Mouse (Mus musculus): ENCODE data around the gene Dennd1c. TPM values are rescaled to one million over a fixed set of nuclear protein-coding genes. Genes with fewer than 3 reads are reported as not detected.

The Dennd1c gene
- polyA plus RNA-seq, 1 experiment from 2014 or later, result 2.2 TPM

GRCm38 (mm10) chr17:57085970-57086757 lies 7.8 kb upstream of the Dennd1c start:
- Histone ChIP-seq H3K27ac (no peak overlapping the region), H3K4me3 (no peak overlapping the region), H3K36me3 (no peaks in the 10 kb centered on the region), H3K27me3 (ENCODE audit: insufficient read depth, poor library complexity, severe bottlenecking) (peaks cover 41% of the 10 kb centered on the region), H3K4me1 (peaks cover 10% of the 10 kb centered on the region), H3K9me3 (no peaks in the 10 kb centered on the region)
- WGBS, result 86% methylated on average over 11 of the region's 11 CpGs
- no peak for DNase-seq (ENCODE audit: low spot score)

GRCm38 (mm10) chr17:57082481-57082880 lies 4.2 kb upstream of the Dennd1c start:
- peaks cover 30% of the 10 kb centered on the region for H3K27me3 ChIP-seq (ENCODE audit: insufficient read depth, poor library complexity, severe bottlenecking)
- H3K9me3 ChIP-seq, result no peaks in the 10 kb centered on the region
- 82% methylated on average over 5 of the region's 5 CpGs for WGBS
- peaks cover 19% of the 10 kb centered on the region for H3K4me1 ChIP-seq
- peaks cover 2% of the 10 kb centered on the region; the same call in 1 of the 2 replicates for H3K36me3 ChIP-seq
- H3K27ac ChIP-seq, result no peak overlapping the region
- no peak for DNase-seq (ENCODE audit: low spot score)
- H3K4me3 ChIP-seq, result no peak overlapping the region

DNA sequence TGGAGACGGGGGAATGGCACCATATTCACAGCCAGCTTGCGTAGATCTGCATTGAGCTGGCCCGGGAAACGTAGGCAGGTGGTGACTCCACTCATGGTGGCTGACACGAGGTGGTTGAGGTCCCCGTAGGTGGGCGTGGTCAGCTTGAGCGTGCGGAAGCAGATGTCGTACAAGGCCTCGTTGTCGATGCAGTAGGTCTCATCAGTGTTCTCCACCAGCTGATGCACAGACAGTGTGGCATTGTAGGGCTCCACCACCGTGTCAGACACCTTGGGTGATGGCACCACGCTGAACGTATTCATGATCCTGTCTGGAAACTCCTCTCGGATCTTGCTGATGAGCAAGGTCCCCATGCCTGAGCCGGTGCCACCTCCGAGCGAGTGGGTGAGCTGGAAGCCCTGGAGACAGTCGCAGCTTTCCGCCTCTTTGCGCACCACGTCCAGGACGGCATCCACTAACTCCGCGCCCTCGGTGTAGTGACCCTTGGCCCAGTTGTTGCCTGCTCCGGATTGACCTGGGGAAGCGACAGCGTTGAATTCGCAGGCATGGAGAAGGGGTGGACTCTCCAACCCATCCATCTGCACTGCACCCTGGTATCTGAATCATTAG lies 3.0 kb upstream of the Dennd1c start:
- DNase-seq (ENCODE audit: low spot score), result no peak
- no peak overlapping the region for H3K4me3 ChIP-seq
- H3K4me1 ChIP-seq, result peaks cover 10% of the 10 kb centered on the region; the same call in 1 of the 2 replicates
- H3K9me3 ChIP-seq, result no peaks in the 10 kb centered on the region
- H3K27me3 ChIP-seq (ENCODE audit: insufficient read depth, poor library complexity, severe bottlenecking), result peaks cover 27% of the 10 kb centered on the region; the same call in 1 of the 2 replicates
- WGBS, result 92% methylated on average over 31 of the region's 31 CpGs
- peaks cover 2% of the 10 kb centered on the region; the same call in 1 of the 2 replicates for H3K36me3 ChIP-seq
- no peak overlapping the region for H3K27ac ChIP-seq

DNA sequence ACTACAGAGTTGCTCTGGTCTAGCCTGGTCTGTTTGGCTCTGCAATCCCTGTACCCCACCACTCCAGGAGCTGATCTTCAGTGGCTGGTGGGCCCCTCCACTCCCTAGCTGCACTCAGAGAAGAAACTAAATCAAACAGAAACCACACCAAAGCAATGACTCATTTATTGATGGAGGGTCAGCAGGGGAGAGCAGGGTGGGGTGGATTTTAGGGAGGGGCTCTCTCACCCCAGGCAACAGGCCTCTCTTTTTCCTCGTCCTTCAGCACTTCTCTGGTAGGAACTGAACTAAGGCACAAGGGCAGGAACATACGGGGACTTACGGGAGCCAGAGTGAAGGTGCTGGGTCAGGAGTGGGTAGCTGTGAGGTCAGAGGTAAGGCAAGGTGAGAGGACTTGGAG lies 1.6 kb upstream of the Dennd1c start:
- Histone ChIP-seq H3K4me3 (no peak overlapping the region), H3K27ac (no peak overlapping the region), H3K27me3 (ENCODE audit: insufficient read depth, poor library complexity, severe bottlenecking) (peaks cover 26% of the 10 kb centered on the region; the same call in 1 of the 2 replicates), H3K4me1 (peaks cover 10% of the 10 kb centered on the region; the same call in 1 of the 2 replicates), H3K9me3 (no peaks in the 10 kb centered on the region), H3K36me3 (peaks cover 2% of the 10 kb centered on the region; the same call in 1 of the 2 replicates)
- 69% methylated on average over 3 of the region's 3 CpGs for WGBS
- no peak for DNase-seq (ENCODE audit: low spot score)

- Histone ChIP-seq H3K4me1 (peaks cover 10% of the 10 kb centered on the region; the same call in 1 of the 2 replicates), H3K4me3 (no peak overlapping the region), H3K27me3 (ENCODE audit: insufficient read depth, poor library complexity, severe bottlenecking) (peaks cover 41% of the 10 kb centered on the region; the same call in 1 of the 2 replicates), H3K9me3 (no peaks in the 10 kb centered on the region), H3K36me3 (peaks cover 2% of the 10 kb centered on the region; the same call in 1 of the 2 replicates), H3K27ac (no peak overlapping the region)
- WGBS, result 57% methylated on average over 3 of the region's 3 CpGs
- no peak for DNase-seq (ENCODE audit: low spot score)
Observed at GRCm38 (mm10) chr17:57076916-57077315, 1.4 kb downstream of the Dennd1c start.

- WGBS, result 8% methylated on average over 11 of the region's 11 CpGs
- Histone ChIP-seq H3K27ac (no peak overlapping the region), H3K27me3 (ENCODE audit: insufficient read depth, poor library complexity, severe bottlenecking) (peaks cover 72% of the 10 kb centered on the region), H3K9me3 (no peaks in the 10 kb centered on the region), H3K4me3 (0 out of 2 replicates have a peak overlapping the region, but pooled peaks have one; percentile 15), H3K4me1 (no peaks in the 10 kb centered on the region; the same call in 1 of the 2 replicates), H3K36me3 (no peaks in the 10 kb centered on the region)
- DNase-seq (ENCODE audit: low spot score), result no peak
Observed at GRCm38 (mm10) chr17:57070699-57071098, 7.6 kb downstream of the Dennd1c start.

DNA sequence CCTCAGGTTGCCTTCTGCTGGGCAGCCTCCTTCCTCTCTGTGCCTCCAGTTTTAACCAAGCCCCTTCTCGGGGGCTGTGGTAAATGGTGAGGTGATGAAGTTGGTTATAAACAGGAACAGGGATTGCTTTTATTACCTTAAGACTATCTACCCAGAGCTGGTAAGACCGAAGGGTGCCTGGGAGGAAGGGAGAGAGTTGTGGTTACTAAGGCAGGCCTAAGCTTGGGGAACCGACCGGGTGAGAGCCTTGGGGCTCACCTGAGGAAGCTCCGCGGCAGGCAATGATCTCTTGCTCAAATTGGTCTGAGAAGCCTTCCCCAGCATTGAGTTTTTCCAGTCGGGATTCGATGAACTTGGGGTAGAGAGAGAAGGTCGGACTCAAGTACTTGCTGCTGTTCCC lies 8.0 kb downstream of the Dennd1c start:
- Histone ChIP-seq H3K9me3 (no peaks in the 10 kb centered on the region), H3K27ac (no peak overlapping the region), H3K4me1 (no peaks in the 10 kb centered on the region; the same call in 1 of the 2 replicates), H3K4me3 (no peak overlapping the region), H3K36me3 (no peaks in the 10 kb centered on the region), H3K27me3 (ENCODE audit: insufficient read depth, poor library complexity, severe bottlenecking) (peaks cover 73% of the 10 kb centered on the region)
- DNase-seq (ENCODE audit: low spot score), result no peak
- 15% methylated on average over 9 of the region's 9 CpGs for WGBS

- Histone ChIP-seq H3K4me1 (peaks cover 8% of the 10 kb centered on the region), H3K9me3 (no peaks in the 10 kb centered on the region), H3K27me3 (ENCODE audit: insufficient read depth, poor library complexity, severe bottlenecking) (peaks cover 78% of the 10 kb centered on the region), H3K27ac (no peak overlapping the region), H3K4me3 (no peak overlapping the region), H3K36me3 (no peaks in the 10 kb centered on the region)
- DNase-seq (ENCODE audit: low spot score), result no peak
- 38% methylated on average over 5 of the region's 5 CpGs for WGBS
Observed at GRCm38 (mm10) chr17:57066908-57067307, 11.4 kb downstream of the Dennd1c start.

- WGBS, result 15% methylated on average over 8 of the region's 8 CpGs
- no peak overlapping the region for H3K27ac ChIP-seq
- H3K4me3 ChIP-seq, result 0 out of 2 replicates have a peak overlapping the region, but pooled peaks have one; percentile 51
- peaks cover 72% of the 10 kb centered on the region for H3K27me3 ChIP-seq (ENCODE audit: insufficient read depth, poor library complexity, severe bottlenecking)
- no peaks in the 10 kb centered on the region for H3K9me3 ChIP-seq
- H3K4me1 ChIP-seq, result peaks cover 33% of the 10 kb centered on the region
- no peaks in the 10 kb centered on the region for H3K36me3 ChIP-seq
- DNase-seq (ENCODE audit: low spot score), result no peak
Observed at GRCm38 (mm10) chr17:57063031-57063430, 15.3 kb downstream of the Dennd1c start.

GRCm38 (mm10) chr17:57062548-57062947 lies 15.8 kb downstream of the Dennd1c start:
- Histone ChIP-seq H3K27ac (no peak overlapping the region), H3K36me3 (no peaks in the 10 kb centered on the region), H3K27me3 (ENCODE audit: insufficient read depth, poor library complexity, severe bottlenecking) (peaks cover 71% of the 10 kb centered on the region), H3K4me1 (peaks cover 35% of the 10 kb centered on the region), H3K9me3 (no peaks in the 10 kb centered on the region), H3K4me3 (peak overlapping the region; percentile 51)
- no peak for DNase-seq (ENCODE audit: low spot score)
- WGBS, result 1% methylated on average over 22 of the region's 22 CpGs

- no peak for DNase-seq (ENCODE audit: low spot score)
- Histone ChIP-seq H3K36me3 (peaks cover 3% of the 10 kb centered on the region), H3K9me3 (no peaks in the 10 kb centered on the region), H3K27ac (no peak overlapping the region), H3K27me3 (ENCODE audit: insufficient read depth, poor library complexity, severe bottlenecking) (peaks cover 67% of the 10 kb centered on the region), H3K4me1 (peaks cover 35% of the 10 kb centered on the region), H3K4me3 (peak overlapping the region; percentile 51)
- WGBS, result under 1% methylated on average over 39 of the region's 39 CpGs
Observed at GRCm38 (mm10) chr17:57062011-57062521, 16.2 kb downstream of the Dennd1c start.

DNA sequence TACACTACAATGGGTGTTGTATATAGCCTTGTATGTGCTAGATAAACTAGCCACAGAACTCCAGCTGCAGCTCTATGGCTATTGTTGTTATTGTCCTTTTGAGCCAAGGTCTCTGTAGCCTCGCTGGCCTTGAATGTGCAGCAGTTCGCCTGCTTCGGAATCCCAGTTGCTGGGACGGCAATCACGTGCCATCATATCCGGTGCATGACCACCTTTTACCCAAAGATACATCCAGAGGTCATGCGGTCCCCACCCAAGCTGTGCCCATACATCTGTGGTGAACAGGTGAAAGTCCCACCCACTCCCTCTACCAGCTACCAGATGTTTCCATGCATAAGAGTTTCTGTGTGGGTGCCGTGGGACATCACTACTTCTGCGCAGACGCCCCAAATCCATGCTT lies 17.2 kb downstream of the Dennd1c start:
- Histone ChIP-seq H3K36me3 (peaks cover 9% of the 10 kb centered on the region), H3K4me1 (peaks cover 35% of the 10 kb centered on the region), H3K27ac (no peak overlapping the region), H3K27me3 (ENCODE audit: insufficient read depth, poor library complexity, severe bottlenecking) (peaks cover 58% of the 10 kb centered on the region), H3K9me3 (no peaks in the 10 kb centered on the region), H3K4me3 (peak overlapping the region; percentile 88; the same call in 1 of the 2 replicates)
- 45% methylated on average over 10 of the region's 10 CpGs for WGBS
- DNase-seq (ENCODE audit: low spot score), result no peak
